Mouse (Mus musculus): Measurements from ENCODE around the gene Rpap3. TPM values are rescaled to one million over a fixed set of nuclear protein-coding genes. Genes with fewer than 3 reads are reported as not detected.

Gene Rpap3
- total and polyA plus RNA-seq, 3 experiments = 43.1 to 73.7 (median 69.1) TPM

DNA sequence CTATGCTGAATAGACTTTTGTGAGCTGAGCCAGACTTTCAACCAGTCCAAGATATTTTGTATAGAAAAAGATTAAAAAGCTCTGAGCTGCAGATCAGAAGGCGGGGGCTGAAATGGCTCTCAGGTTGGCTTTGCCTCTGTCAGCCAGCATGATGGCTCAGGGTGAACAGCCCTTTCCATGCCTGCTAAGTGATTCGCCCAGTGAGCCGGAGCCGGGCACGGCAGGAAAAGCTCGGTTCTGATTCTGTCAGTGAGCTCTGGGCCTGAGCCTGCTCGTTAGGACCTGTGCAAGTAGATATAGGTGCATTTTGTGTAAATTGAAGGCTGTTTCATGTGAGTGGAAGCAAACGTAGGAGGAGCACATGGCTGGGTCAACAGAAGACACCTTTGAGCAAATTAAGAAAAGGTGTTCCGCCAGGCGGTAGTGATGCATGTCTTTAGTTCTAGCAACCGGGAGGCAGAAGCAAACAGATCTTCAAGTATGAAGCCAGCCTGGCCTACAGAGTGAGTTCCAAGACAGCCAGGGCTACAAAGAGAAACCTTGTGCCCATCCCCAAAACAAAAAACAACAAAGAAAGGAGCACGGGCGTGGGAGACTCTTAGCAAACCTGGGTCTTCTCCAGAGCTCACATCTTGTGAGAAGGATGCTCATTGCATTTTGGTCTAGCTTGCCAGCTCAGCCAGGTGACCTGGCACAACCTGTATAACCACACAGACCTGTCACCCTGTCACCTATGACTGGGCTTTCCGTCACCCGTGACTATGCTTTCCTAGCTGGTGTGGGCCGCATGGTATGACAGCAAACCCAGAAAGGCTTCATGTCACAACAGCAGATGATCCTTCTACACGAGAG, 18.9 kb upstream of the Rpap3 start:
- Histone ChIP-seq H3K36me3 (replicated peaks in 1 of 2; ENCODE audit: control insufficient read depth in 1 of 2, insufficient read depth in 1 of 2, low read length in 1 of 2) (peaks cover 30 to 80% of the 10 kb centered on the region in 2 experiments), H3K9me3 (replicated peaks; ENCODE audit: low read length) (peaks cover 20% of the 10 kb centered on the region), H3K4me1 (ENCODE audit: control insufficient read depth in 1 of 2, insufficient read depth in 2 of 2) (peaks cover 29 to 84% of the 10 kb centered on the region in 2 experiments), H3K9ac (ENCODE audit: insufficient read depth, low read depth) (no peak overlapping the region), H3K27ac (ENCODE audit: insufficient read depth, low read depth) (no peak overlapping the region), H3K4me3 (replicated peaks in 1 of 3; ENCODE audit: low read depth in 2 of 3, low read length in 2 of 3, poor library complexity in 1 of 3) (no peak overlapping the region), H3K4me2 (ENCODE audit: insufficient read depth, low read depth, poor library complexity, severe bottlenecking) (no peak overlapping the region), H3K79me2 (replicated peaks; ENCODE audit: control insufficient read depth, extremely low read depth, insufficient read depth, poor library complexity, severe bottlenecking) (no peaks in the 10 kb centered on the region), H3K27me3 (replicated peaks) (no peaks in the 10 kb centered on the region)
- TF ChIP-seq JUND (conservative IDR thresholded peaks at IDR 0.05; ENCODE audit: low read depth, low read length) = no peak
- no peak for TF ChIP-seq RAD21 (IDR thresholded peaks at IDR 0.05; ENCODE audit: low read depth, low read length)
- TF ChIP-seq TCF12 (IDR thresholded peaks at IDR 0.05; ENCODE audit: low read depth, low read length) = no peak
- TF ChIP-seq SIN3A (IDR thresholded peaks at IDR 0.05; ENCODE audit: low read length) = no peak
- TF ChIP-seq CHD2 (IDR thresholded peaks at IDR 0.05; ENCODE audit: low read length) = no peak
- no peak for TF ChIP-seq JUN (IDR thresholded peaks at IDR 0.05; ENCODE audit: insufficient read depth, low read depth, low read length)
- no peak for TF ChIP-seq POLR2AphosphoS2 (IDR thresholded peaks at IDR 0.05; ENCODE audit: low read depth, low read length)
- no peak for TF ChIP-seq NELFE (IDR thresholded peaks at IDR 0.05; ENCODE audit: low read depth, low read length)
- no peak for TF ChIP-seq ZKSCAN1 (IDR thresholded peaks at IDR 0.05; ENCODE audit: borderline replicate concordance, low read depth, low read length)
- TF ChIP-seq USF2 (conservative IDR thresholded peaks at IDR 0.05; ENCODE audit: low read depth, low read length) = no peak
- TF ChIP-seq ZC3H11A (IDR thresholded peaks at IDR 0.05; ENCODE audit: low read depth, low read length) = no peak
- no peak for TF ChIP-seq ZMIZ1 (IDR thresholded peaks at IDR 0.05; ENCODE audit: low read depth, low read length)
- TF ChIP-seq TBP (conservative IDR thresholded peaks at IDR 0.05; ENCODE audit: low read depth, low read length) = no peak
- no peak for TF ChIP-seq UBTF (IDR thresholded peaks at IDR 0.05; ENCODE audit: low read depth, low read length)
- no peak for TF ChIP-seq MXI1 (IDR thresholded peaks at IDR 0.05; ENCODE audit: low read depth, low read length)
- no peak for TF ChIP-seq MAFK (IDR thresholded peaks at IDR 0.05; ENCODE audit: insufficient replicate concordance, low read length)
- no peak for TF ChIP-seq MYC (IDR thresholded peaks at IDR 0.05; ENCODE audit: low read depth, low read length)
- no peak for TF ChIP-seq MAX (IDR thresholded peaks at IDR 0.05; ENCODE audit: low read length)
- TF ChIP-seq SMC3 (IDR thresholded peaks at IDR 0.05; ENCODE audit: low read depth, low read length) = no peak
- dilution Hi-C loops (cut with MboI; ENCODE audit: extremely low pct_ligation_motif_present, extremely low pct_unique_long_range_greater_than_20kb, low sequenced_read_pairs) (no loop called here), in situ Hi-C loops (cut with MboI; ENCODE audit: low pct_ligation_motif_present, low pct_unique_long_range_greater_than_20kb, low sequenced_read_pairs) (no loop called here)
- no peak for DNase-seq (ENCODE audit: extremely low read depth)
